Mouse (Mus musculus): Measurements from ENCODE around the gene Hnf1a. TPM values are rescaled to one million over a fixed set of nuclear protein-coding genes. Genes with fewer than 3 reads are reported as not detected.

The Hnf1a gene
- polyA plus RNA-seq, 1 experiment: not detected

- no peak for DNase-seq (ENCODE audit: extremely low spot score in 1 of 2, low spot score in 1 of 2)
These were observed 9.3 kb upstream of the Hnf1a start for GRCm38 (mm10) chr5:114980122-114980748.

GRCm38 (mm10) chr5:114979250-114980121, 8.6 kb upstream of the Hnf1a start:
- DNase-seq (ENCODE audit: extremely low spot score in 1 of 2, low spot score in 1 of 2): peak; percentile 41 to 89

- peak in 1 of 2 experiments; percentile 41 for DNase-seq (ENCODE audit: extremely low spot score in 1 of 2, low spot score in 1 of 2)
These were observed 8.0 kb upstream of the Hnf1a start for GRCm38 (mm10) chr5:114978888-114979249.

- DNase-seq (ENCODE audit: extremely low spot score in 1 of 2, low spot score in 1 of 2): peak in 1 of 2 experiments; percentile 10
These were observed 7.6 kb upstream of the Hnf1a start for GRCm38 (mm10) chr5:114978473-114978872.

- no peak for DNase-seq (ENCODE audit: extremely low spot score in 1 of 2, low spot score in 1 of 2)
These were observed 6.0 kb upstream of the Hnf1a start for GRCm38 (mm10) chr5:114976935-114977334.

- no peak for DNase-seq (ENCODE audit: extremely low spot score in 1 of 2, low spot score in 1 of 2)
These were observed 2.2 kb upstream of the Hnf1a start for GRCm38 (mm10) chr5:114973131-114973530.

- DNase-seq (ENCODE audit: extremely low spot score in 1 of 2, low spot score in 1 of 2): no peak
These were observed 1.3 kb upstream of the Hnf1a start for GRCm38 (mm10) chr5:114972201-114972600.

- DNase-seq (ENCODE audit: extremely low spot score in 1 of 2, low spot score in 1 of 2): no peak
These were observed 1.2 kb downstream of the Hnf1a start for GRCm38 (mm10) chr5:114969609-114970215.

- no peak for DNase-seq (ENCODE audit: extremely low spot score in 1 of 2, low spot score in 1 of 2)
These were observed 1.8 kb downstream of the Hnf1a start for GRCm38 (mm10) chr5:114969064-114969463.

GRCm38 (mm10) chr5:114968651-114969050, 2.2 kb downstream of the Hnf1a start:
- DNase-seq (ENCODE audit: extremely low spot score in 1 of 2, low spot score in 1 of 2): no peak

GRCm38 (mm10) chr5:114967523-114968268, 3.2 kb downstream of the Hnf1a start:
- no peak for DNase-seq (ENCODE audit: extremely low spot score in 1 of 2, low spot score in 1 of 2)

GRCm38 (mm10) chr5:114964967-114965898, 5.7 kb downstream of the Hnf1a start:
- no peak for DNase-seq (ENCODE audit: extremely low spot score in 1 of 2, low spot score in 1 of 2)

GRCm38 (mm10) chr5:114964315-114964966, 6.5 kb downstream of the Hnf1a start:
- no peak for DNase-seq (ENCODE audit: extremely low spot score in 1 of 2, low spot score in 1 of 2)

- DNase-seq (ENCODE audit: extremely low spot score in 1 of 2, low spot score in 1 of 2): no peak
These were observed 9.1 kb downstream of the Hnf1a start for GRCm38 (mm10) chr5:114961590-114962360.

GRCm38 (mm10) chr5:114958069-114958468, 12.8 kb downstream of the Hnf1a start:
- DNase-seq (ENCODE audit: extremely low spot score in 1 of 2, low spot score in 1 of 2): no peak

- DNase-seq (ENCODE audit: extremely low spot score in 1 of 2, low spot score in 1 of 2): no peak
These were observed 17.6 kb downstream of the Hnf1a start for GRCm38 (mm10) chr5:114953326-114953725.

- no peak for DNase-seq (ENCODE audit: extremely low spot score in 1 of 2, low spot score in 1 of 2)
These were observed 19.5 kb downstream of the Hnf1a start for GRCm38 (mm10) chr5:114951279-114951880.

GRCm38 (mm10) chr5:114950669-114951068, 20.2 kb downstream of the Hnf1a start:
- DNase-seq (ENCODE audit: extremely low spot score in 1 of 2, low spot score in 1 of 2): no peak
